Mouse (Mus musculus) liver, embryonic 14 days (tissue): ENCODE data around the gene Esp6. TPM values are rescaled to one million over a fixed set of nuclear protein-coding genes. Genes with fewer than 3 reads are reported as not detected.

Experiments used
- polyA plus RNA-seq: library from polyadenylated mRNA; depleted of rRNA; stranded (reverse); fragments of >200 nt; gene quantifications from 2 replicates; pipeline ENCODE4 v1.2.3, GENCODE M21; 2012; rRNA removed

Gene Esp6
- polyA plus RNA-seq = not detected in 2 replicates

GRCm38 (mm10) chr17:40561207-40561606, at the start of gene Esp6:
Gene Esp6, plus strand, starts transcription at chr17:40561507.

GRCm38 (mm10) chr17:40519818-40520217, 41.5 kb upstream of the Esp6 start, which contains the start of gene Esp8:
Gene Esp8, plus strand, starts transcription at chr17:40520022.

GRCm38 (mm10) chr17:40598294-40598693, 37.0 kb downstream of the Esp6 start, which contains the start of gene Esp4:
Gene Esp4, plus strand, starts transcription at chr17:40598594.

Other genes starting within 250 kb of the Esp6 start
- not detected in 2 replicates for gene Crisp1, start 242.3 kb upstream of the Esp6 start, polyA plus RNA-seq
- gene Esp8, start 41.5 kb upstream of the Esp6 start, polyA plus RNA-seq = not detected in 2 replicates
- gene Esp4, start 37.1 kb downstream of the Esp6 start, polyA plus RNA-seq = not detected in 2 replicates
- gene Esp3, start 70.6 kb downstream of the Esp6 start, polyA plus RNA-seq = not detected in 2 replicates
- not detected in 2 replicates for gene Esp1, start 165.6 kb downstream of the Esp6 start, polyA plus RNA-seq
- 0.15 and 0.20 TPM in 2 replicates for gene Crisp2, start 245.5 kb downstream of the Esp6 start, polyA plus RNA-seq
- gene Rhag, start 249.6 kb downstream of the Esp6 start, polyA plus RNA-seq = 134 and 170 TPM in 2 replicates